Mouse (Mus musculus): Measurements from ENCODE around the gene Fam229b. TPM values are rescaled to one million over a fixed set of nuclear protein-coding genes. Genes with fewer than 3 reads are reported as not detected.

Gene Fam229b
- polyA plus RNA-seq, 1 experiment = 3.5 TPM

DNA sequence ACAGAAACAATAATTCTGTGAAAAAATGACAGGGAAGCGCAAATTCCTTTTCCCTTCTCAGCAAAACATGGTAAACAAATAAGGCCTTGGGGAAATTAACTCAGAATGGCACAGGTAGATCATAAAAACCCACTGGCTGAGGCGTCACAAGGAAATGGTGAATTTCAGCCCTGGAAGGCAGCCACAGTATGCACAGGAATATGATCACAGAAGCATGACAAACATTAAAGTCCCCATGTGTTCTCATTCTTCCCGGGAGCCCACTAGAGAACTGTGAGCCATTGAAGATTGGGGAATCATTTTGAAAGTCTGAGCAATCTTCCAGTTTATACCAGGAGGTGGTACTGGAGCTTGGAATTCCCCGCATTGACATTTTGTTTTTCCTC lies 24.2 kb downstream of the Fam229b start:
- Histone ChIP-seq H3K9me3 (replicated peaks; ENCODE audit: control insufficient read depth, insufficient read depth, low read length, poor library complexity, severe bottlenecking) (no peaks in the 10 kb centered on the region), H3K27me3 (ENCODE audit: control insufficient read depth, insufficient read depth, low read length, poor library complexity, severe bottlenecking) (no peaks in the 10 kb centered on the region), H3K4me3 (ENCODE audit: low read depth, low read length) (no peak overlapping the region), H3K36me3 (ENCODE audit: control insufficient read depth, insufficient read depth, low read length, poor library complexity, severe bottlenecking) (no peaks in the 10 kb centered on the region), H3K9ac (ENCODE audit: low read depth, poor library complexity, severe bottlenecking) (no peak overlapping the region), H3K4me1 (ENCODE audit: control insufficient read depth, insufficient read depth, low read length) (no peaks in the 10 kb centered on the region), H3K27ac (ENCODE audit: insufficient read depth, low read length) (no peak overlapping the region)
- TF ChIP-seq POLR2A (IDR thresholded peaks at IDR 0.05; ENCODE audit: insufficient read depth, low read length) (no peak), CTCF (IDR thresholded peaks at IDR 0.05; ENCODE audit: low read depth, low read length) (no peak)

DNA sequence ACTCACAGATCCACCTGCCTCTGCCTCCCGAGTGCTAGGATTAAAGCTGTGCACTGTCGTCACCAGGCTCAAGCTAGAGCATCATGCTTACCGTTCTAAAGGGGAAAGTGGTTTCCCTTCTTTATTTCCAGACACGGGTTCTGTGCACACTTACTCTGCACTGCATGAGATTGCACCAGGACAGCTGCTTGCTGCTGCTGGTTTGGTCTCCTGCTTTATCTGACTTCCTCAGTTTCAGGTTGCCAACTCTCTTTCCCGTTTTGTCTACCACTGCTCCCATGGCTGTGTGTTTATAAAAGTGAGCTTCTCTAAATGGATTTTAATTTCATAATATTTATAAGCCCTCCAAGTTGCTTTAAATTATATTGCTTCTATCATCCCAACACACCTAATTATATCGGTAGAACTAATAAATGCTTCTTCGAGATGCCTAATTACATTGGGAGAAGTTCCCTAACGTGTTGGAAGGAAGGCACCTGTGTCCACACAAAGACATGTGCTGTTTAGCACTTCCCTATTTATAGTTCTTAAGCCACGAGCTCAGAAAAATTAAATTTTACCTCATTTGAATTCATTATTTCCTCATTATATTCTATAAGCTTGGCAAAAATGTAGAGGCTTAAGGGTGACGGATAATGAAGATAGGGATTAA lies 24.8 kb downstream of the Fam229b start:
- H3K27me3 ChIP-seq (ENCODE audit: control insufficient read depth, insufficient read depth, low read length, poor library complexity, severe bottlenecking) = no peaks in the 10 kb centered on the region
- H3K4me3 ChIP-seq (ENCODE audit: low read depth, low read length) = no peak overlapping the region
- no peaks in the 10 kb centered on the region for H3K36me3 ChIP-seq (ENCODE audit: control insufficient read depth, insufficient read depth, low read length, poor library complexity, severe bottlenecking)
- H3K4me1 ChIP-seq (ENCODE audit: control insufficient read depth, insufficient read depth, low read length) = no peaks in the 10 kb centered on the region
- no peak for TF ChIP-seq CTCF (IDR thresholded peaks at IDR 0.05; ENCODE audit: low read depth, low read length)
- TF ChIP-seq POLR2A (IDR thresholded peaks at IDR 0.05; ENCODE audit: insufficient read depth, low read length) = no peak
- no peak for TF ChIP-seq EP300 (IDR thresholded peaks at IDR 0.05; ENCODE audit: insufficient read depth, low read depth, low read length)
- no peak overlapping the region for H3K27ac ChIP-seq (ENCODE audit: insufficient read depth, low read length)
- no peak overlapping the region for H3K9ac ChIP-seq (ENCODE audit: low read depth, poor library complexity, severe bottlenecking)
- no peaks in the 10 kb centered on the region for H3K9me3 ChIP-seq (replicated peaks; ENCODE audit: control insufficient read depth, insufficient read depth, low read length, poor library complexity, severe bottlenecking)

DNA sequence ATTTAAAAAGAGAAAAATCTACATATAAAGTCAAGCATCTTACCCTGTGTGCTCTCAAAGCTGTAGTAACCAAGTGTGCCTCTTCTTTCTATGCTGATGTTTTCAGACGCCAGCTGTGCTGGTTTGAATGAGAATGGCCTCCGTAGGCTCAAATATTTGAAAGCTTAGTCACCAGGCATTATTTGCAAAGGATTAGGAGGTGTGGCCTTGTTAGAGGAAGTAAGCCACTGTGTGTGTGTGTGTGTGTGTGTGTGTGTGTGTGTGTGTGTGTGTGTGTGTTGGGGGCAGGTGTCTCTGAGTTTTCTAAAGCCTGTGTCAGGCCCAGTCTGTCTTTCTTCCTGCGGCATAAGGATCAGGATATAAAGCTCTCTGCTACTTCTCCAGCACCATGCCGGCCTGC lies 26.8 kb downstream of the Fam229b start:
- Histone ChIP-seq H3K27ac (ENCODE audit: insufficient read depth, low read length) (peak overlapping the region; percentile 77), H3K4me1 (ENCODE audit: control insufficient read depth, insufficient read depth, low read length) (no peaks in the 10 kb centered on the region), H3K36me3 (ENCODE audit: control insufficient read depth, insufficient read depth, low read length, poor library complexity, severe bottlenecking) (no peaks in the 10 kb centered on the region), H3K9ac (ENCODE audit: low read depth, poor library complexity, severe bottlenecking) (no peak overlapping the region), H3K27me3 (ENCODE audit: control insufficient read depth, insufficient read depth, low read length, poor library complexity, severe bottlenecking) (no peaks in the 10 kb centered on the region), H3K9me3 (replicated peaks; ENCODE audit: control insufficient read depth, insufficient read depth, low read length, poor library complexity, severe bottlenecking) (no peaks in the 10 kb centered on the region), H3K4me3 (ENCODE audit: low read depth, low read length) (no peak overlapping the region)
- TF ChIP-seq POLR2A (IDR thresholded peaks at IDR 0.05; ENCODE audit: insufficient read depth, low read length) (no peak), EP300 (IDR thresholded peaks at IDR 0.05; ENCODE audit: insufficient read depth, low read depth, low read length) (peak; percentile 93), CTCF (IDR thresholded peaks at IDR 0.05; ENCODE audit: low read depth, low read length) (no peak)

DNA sequence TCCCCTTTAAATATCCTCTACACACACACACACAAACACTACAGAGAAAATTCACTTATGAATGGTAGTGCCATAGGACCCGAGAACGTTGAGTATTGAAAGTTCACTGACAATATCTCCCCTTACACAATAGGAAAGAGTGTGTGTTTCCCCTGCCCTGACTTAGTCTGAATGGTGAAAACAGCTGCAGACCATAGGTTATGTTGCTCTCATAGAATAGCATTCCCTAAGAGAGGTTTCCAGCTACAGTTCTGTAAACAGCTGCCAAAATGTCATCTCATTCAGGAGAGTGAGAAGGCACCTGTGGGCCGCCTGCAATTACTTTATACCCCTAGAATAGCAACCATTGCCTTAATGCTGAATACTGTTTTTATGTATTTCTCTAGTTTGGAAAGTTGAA lies 27.3 kb downstream of the Fam229b start:
- no peak overlapping the region for H3K4me3 ChIP-seq (ENCODE audit: low read depth, low read length)
- no peaks in the 10 kb centered on the region for H3K9me3 ChIP-seq (replicated peaks; ENCODE audit: control insufficient read depth, insufficient read depth, low read length, poor library complexity, severe bottlenecking)
- H3K27ac ChIP-seq (ENCODE audit: insufficient read depth, low read length) = peak overlapping the region; percentile 54
- no peaks in the 10 kb centered on the region for H3K27me3 ChIP-seq (ENCODE audit: control insufficient read depth, insufficient read depth, low read length, poor library complexity, severe bottlenecking)
- no peak overlapping the region for H3K9ac ChIP-seq (ENCODE audit: low read depth, poor library complexity, severe bottlenecking)
- H3K36me3 ChIP-seq (ENCODE audit: control insufficient read depth, insufficient read depth, low read length, poor library complexity, severe bottlenecking) = no peaks in the 10 kb centered on the region
- no peaks in the 10 kb centered on the region for H3K4me1 ChIP-seq (ENCODE audit: control insufficient read depth, insufficient read depth, low read length)
- TF ChIP-seq POLR2A (IDR thresholded peaks at IDR 0.05; ENCODE audit: insufficient read depth, low read length) = no peak
- no peak for TF ChIP-seq EP300 (IDR thresholded peaks at IDR 0.05; ENCODE audit: insufficient read depth, low read depth, low read length)
- no peak for TF ChIP-seq CTCF (IDR thresholded peaks at IDR 0.05; ENCODE audit: low read depth, low read length)

DNA sequence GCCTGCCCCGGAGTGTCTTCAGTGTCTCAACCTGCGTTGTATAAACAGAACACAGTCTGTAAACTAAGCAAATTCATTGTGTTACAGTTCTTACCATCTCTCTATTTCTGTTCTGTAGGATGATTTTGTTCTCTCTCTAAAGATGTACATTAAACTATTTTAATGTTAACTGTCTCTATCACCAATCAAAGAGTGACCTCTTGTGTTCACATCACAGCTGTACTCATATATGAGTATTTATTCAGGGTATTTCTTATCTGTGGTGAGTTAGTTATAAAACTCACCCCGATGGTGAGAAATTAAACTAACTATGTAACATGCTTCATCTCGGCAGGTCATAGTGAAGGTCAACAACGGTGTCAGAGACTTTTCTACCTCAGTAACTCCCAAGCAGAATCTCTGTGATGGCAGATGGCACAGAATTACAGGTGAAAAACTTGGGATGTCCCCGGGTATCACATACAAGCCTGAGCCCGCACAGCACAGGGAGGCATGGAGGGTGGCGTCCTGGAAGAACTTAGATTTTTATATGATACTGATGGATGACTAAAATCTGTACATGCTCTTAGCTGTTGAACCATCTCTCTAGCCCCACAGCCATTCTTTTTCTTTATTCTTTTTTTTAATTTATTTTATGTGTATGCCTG lies 28.8 kb downstream of the Fam229b start:
- H3K36me3 ChIP-seq (ENCODE audit: control insufficient read depth, insufficient read depth, low read length, poor library complexity, severe bottlenecking) = no peaks in the 10 kb centered on the region
- H3K4me3 ChIP-seq (ENCODE audit: low read depth, low read length) = no peak overlapping the region
- no peaks in the 10 kb centered on the region for H3K4me1 ChIP-seq (ENCODE audit: control insufficient read depth, insufficient read depth, low read length)
- TF ChIP-seq CTCF (IDR thresholded peaks at IDR 0.05; ENCODE audit: low read depth, low read length) (no peak), EP300 (IDR thresholded peaks at IDR 0.05; ENCODE audit: insufficient read depth, low read depth, low read length) (no peak), POLR2A (IDR thresholded peaks at IDR 0.05; ENCODE audit: insufficient read depth, low read length) (no peak)
- H3K27ac ChIP-seq (ENCODE audit: insufficient read depth, low read length) = no peak overlapping the region
- H3K9ac ChIP-seq (ENCODE audit: low read depth, poor library complexity, severe bottlenecking) = no peak overlapping the region
- H3K27me3 ChIP-seq (ENCODE audit: control insufficient read depth, insufficient read depth, low read length, poor library complexity, severe bottlenecking) = no peaks in the 10 kb centered on the region
- H3K9me3 ChIP-seq (replicated peaks; ENCODE audit: control insufficient read depth, insufficient read depth, low read length, poor library complexity, severe bottlenecking) = no peaks in the 10 kb centered on the region

DNA sequence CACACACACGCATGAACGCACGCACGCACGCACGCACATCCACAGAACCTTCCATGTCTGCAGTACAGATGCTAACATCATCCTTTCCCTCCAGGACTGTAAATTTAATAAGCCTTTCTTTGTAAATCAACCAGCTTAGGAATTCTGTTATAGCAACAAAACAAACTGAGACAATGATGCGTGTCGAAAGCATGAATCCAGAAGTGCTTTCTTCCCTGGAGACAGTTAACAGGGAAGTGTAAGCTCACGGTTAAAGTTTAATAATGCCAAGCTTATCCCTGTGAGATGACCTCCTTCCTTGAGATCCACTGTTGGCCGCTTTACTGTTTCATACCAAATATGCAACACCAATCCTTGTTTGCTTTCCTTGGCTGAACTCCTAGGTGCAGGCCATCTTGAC lies 35.0 kb downstream of the Fam229b start:
- no peaks in the 10 kb centered on the region for H3K27me3 ChIP-seq (ENCODE audit: control insufficient read depth, insufficient read depth, low read length, poor library complexity, severe bottlenecking)
- no peaks in the 10 kb centered on the region for H3K4me1 ChIP-seq (ENCODE audit: control insufficient read depth, insufficient read depth, low read length)
- H3K4me3 ChIP-seq (ENCODE audit: low read depth, low read length) = no peak overlapping the region
- H3K9me3 ChIP-seq (replicated peaks; ENCODE audit: control insufficient read depth, insufficient read depth, low read length, poor library complexity, severe bottlenecking) = peaks cover 10% of the 10 kb centered on the region
- H3K36me3 ChIP-seq (ENCODE audit: control insufficient read depth, insufficient read depth, low read length, poor library complexity, severe bottlenecking) = no peaks in the 10 kb centered on the region
- TF ChIP-seq EP300 (IDR thresholded peaks at IDR 0.05; ENCODE audit: insufficient read depth, low read depth, low read length) (no peak), CTCF (IDR thresholded peaks at IDR 0.05; ENCODE audit: low read depth, low read length) (no peak), POLR2A (IDR thresholded peaks at IDR 0.05; ENCODE audit: insufficient read depth, low read length) (no peak)
- H3K27ac ChIP-seq (ENCODE audit: insufficient read depth, low read length) = no peak overlapping the region
- H3K9ac ChIP-seq (ENCODE audit: low read depth, poor library complexity, severe bottlenecking) = no peak overlapping the region

Measured in ES-Bruce4 (cell line).